Mouse (Mus musculus): ENCODE data around the gene Psg18. TPM values are rescaled to one million over a fixed set of nuclear protein-coding genes. Genes with fewer than 3 reads are reported as not detected.
"Not testable (repeated sequence)": the region's sequence is repeated elsewhere in the genome, so short reads cannot be mapped to it uniquely, and the experiment has no call there.

The Psg18 gene
- polyA plus RNA-seq (2015; fragmentation: Nextera tagmentation; extraction: Ambion mirVana), result not detected in 2 replicates

- WGBS, result 73% methylated on average over 3 of the region's 3 CpGs
- H3K4me2 ChIP-seq; H3K36me3 ChIP-seq; H3K27ac ChIP-seq; H3K4me1 ChIP-seq (replicated peaks); H3K4me3 ChIP-seq; H3K9ac ChIP-seq; ATAC-seq (ENCODE audit: low FRiP score); H3K27me3 ChIP-seq: not testable (repeated sequence)
- peaks cover 49% of the 10 kb centered on the region for H3K9me3 ChIP-seq
Observed at GRCm38 (mm10) chr7:18354909-18355308, at the start of gene Psg18. TSS of gene Psg18 (minus strand) at chr7:18355009.

- H3K9ac ChIP-seq, result no peak overlapping the region
- no peak overlapping the region for H3K27ac ChIP-seq
- 0 out of 2 replicates have a peak overlapping the region, but pooled peaks have one; percentile 8 for H3K4me2 ChIP-seq
- H3K27me3 ChIP-seq, result no peaks in the 10 kb centered on the region
- H3K9me3 ChIP-seq, result peaks cover 17% of the 10 kb centered on the region
- peak; percentile 72; the same call in 1 of the 2 replicates for ATAC-seq (ENCODE audit: low FRiP score)
- no peaks in the 10 kb centered on the region for H3K4me1 ChIP-seq (replicated peaks)
- peak overlapping the region; percentile 30 for H3K4me3 ChIP-seq
- H3K36me3 ChIP-seq, result no peaks in the 10 kb centered on the region
- WGBS, result 42% methylated on average over 10 of the region's 11 CpGs
Observed at GRCm38 (mm10) chr7:18403407-18403806, 48.6 kb upstream of the Psg18 start.

- peak overlapping the region; percentile 40 for H3K27ac ChIP-seq
- H3K9ac ChIP-seq, result no peak overlapping the region
- no peaks in the 10 kb centered on the region for H3K4me1 ChIP-seq (replicated peaks)
- H3K36me3 ChIP-seq, result no peaks in the 10 kb centered on the region
- 0 out of 2 replicates have a peak overlapping the region, but pooled peaks have one; percentile 8 for H3K4me2 ChIP-seq
- ATAC-seq (ENCODE audit: low FRiP score), result peak; percentile 80
- 40% methylated on average over 34 of the region's 35 CpGs for WGBS
- peaks cover 15% of the 10 kb centered on the region for H3K9me3 ChIP-seq
- H3K4me3 ChIP-seq, result peak overlapping the region; percentile 30
- no peaks in the 10 kb centered on the region for H3K27me3 ChIP-seq
Observed at GRCm38 (mm10) chr7:18402527-18403237, 47.9 kb upstream of the Psg18 start.

- H3K27me3 ChIP-seq; H3K4me3 ChIP-seq; H3K4me2 ChIP-seq; H3K4me1 ChIP-seq (replicated peaks); H3K9ac ChIP-seq; H3K36me3 ChIP-seq; H3K27ac ChIP-seq; ATAC-seq (ENCODE audit: low FRiP score): not testable (repeated sequence)
- 86% methylated on average over 4 of the region's 4 CpGs for WGBS
- H3K9me3 ChIP-seq, result peaks cover 20% of the 10 kb centered on the region
Observed at GRCm38 (mm10) chr7:18391483-18391882, 36.7 kb upstream of the Psg18 start.

- H3K9me3 ChIP-seq, result peaks cover 26% of the 10 kb centered on the region
- H3K4me1 ChIP-seq (replicated peaks), result no peaks in the 10 kb centered on the region
- 43% methylated on average over 2 of the region's 2 CpGs for WGBS
- H3K36me3 ChIP-seq, result no peaks in the 10 kb centered on the region
- no peak overlapping the region for H3K4me3 ChIP-seq
- no peak for ATAC-seq (ENCODE audit: low FRiP score)
- no peak overlapping the region for H3K27ac ChIP-seq
- no peak overlapping the region for H3K9ac ChIP-seq
- H3K4me2 ChIP-seq, result no peak overlapping the region
- H3K27me3 ChIP-seq, result no peaks in the 10 kb centered on the region
Observed at GRCm38 (mm10) chr7:18378295-18378694, 23.5 kb upstream of the Psg18 start.

- ATAC-seq (ENCODE audit: low FRiP score); H3K27me3 ChIP-seq; H3K4me3 ChIP-seq; H3K9ac ChIP-seq; H3K4me2 ChIP-seq; H3K27ac ChIP-seq; H3K4me1 ChIP-seq (replicated peaks); H3K36me3 ChIP-seq: not testable (repeated sequence)
- WGBS, result 76% methylated on average over 6 of the region's 6 CpGs
- peaks cover 44% of the 10 kb centered on the region for H3K9me3 ChIP-seq
Observed at GRCm38 (mm10) chr7:18335411-18335810, 19.4 kb downstream of the Psg18 start.

Other genes starting within 250 kb of the Psg18 start
- gene Igfl3, start 178.5 kb downstream of the Psg18 start, polyA plus RNA-seq (2015; fragmentation: Nextera tagmentation; extraction: Ambion mirVana), result not detected in 2 replicates
- gene Mill1, start 109.7 kb downstream of the Psg18 start, polyA plus RNA-seq (2015; fragmentation: Nextera tagmentation; extraction: Ambion mirVana), result not detected in 2 replicates
- 0.13 TPM in 1 of 2 replicates, not detected in the other for gene Psg28, start 77.0 kb upstream of the Psg18 start, polyA plus RNA-seq (2015; fragmentation: Nextera tagmentation; extraction: Ambion mirVana)
- gene Psg26, start 129.2 kb upstream of the Psg18 start, polyA plus RNA-seq (2015; fragmentation: Nextera tagmentation; extraction: Ambion mirVana), result not detected in 2 replicates
- gene Psg25, start 177.3 kb upstream of the Psg18 start, polyA plus RNA-seq (2015; fragmentation: Nextera tagmentation; extraction: Ambion mirVana), result not detected in 2 replicates
- gene Psg27, start 212.3 kb upstream of the Psg18 start, polyA plus RNA-seq (2015; fragmentation: Nextera tagmentation; extraction: Ambion mirVana), result not detected in 2 replicates

Measured in hindbrain, embryonic 13.5 days (tissue).